Mouse (Mus musculus): ENCODE measurements around the gene Iqch. TPM values are rescaled to one million over a fixed set of nuclear protein-coding genes. Genes with fewer than 3 reads are reported as not detected.

The Iqch gene
- total RNA-seq, 2 experiments from 2014 or later, result 0.22 TPM; not detected in 1

GRCm38 (mm10) chr9:63612565-63613515 is 10.5 kb upstream of the Iqch start:
- DNase-seq (ENCODE audit: low spot score in 2 of 2), result no peak

GRCm38 (mm10) chr9:63611967-63612366 is 9.7 kb upstream of the Iqch start:
- DNase-seq (ENCODE audit: low spot score in 2 of 2), result no peak

GRCm38 (mm10) chr9:63610841-63611366 is 8.6 kb upstream of the Iqch start:
- peak in 1 of 2 experiments; percentile 34 for DNase-seq (ENCODE audit: low spot score in 2 of 2)

- DNase-seq (ENCODE audit: low spot score in 2 of 2), result no peak
Observed at GRCm38 (mm10) chr9:63610231-63610630, 7.9 kb upstream of the Iqch start.

- DNase-seq (ENCODE audit: low spot score in 2 of 2), result no peak
Observed at GRCm38 (mm10) chr9:63609776-63610175, 7.5 kb upstream of the Iqch start.

- DNase-seq (ENCODE audit: low spot score in 2 of 2), result no peak
Observed at GRCm38 (mm10) chr9:63609246-63609645, 7.0 kb upstream of the Iqch start.

GRCm38 (mm10) chr9:63608006-63608405 is 5.7 kb upstream of the Iqch start:
- DNase-seq (ENCODE audit: low spot score in 2 of 2), result no peak

- no peak for DNase-seq (ENCODE audit: low spot score in 2 of 2)
Observed at GRCm38 (mm10) chr9:63606594-63606993, 4.3 kb upstream of the Iqch start.

GRCm38 (mm10) chr9:63603849-63604248 is 1.6 kb upstream of the Iqch start:
- no peak for DNase-seq (ENCODE audit: low spot score in 2 of 2)

GRCm38 (mm10) chr9:63596660-63597059 is 5.6 kb downstream of the Iqch start:
- DNase-seq (ENCODE audit: low spot score in 2 of 2), result no peak

- peak in 1 of 2 experiments; percentile 27 for DNase-seq (ENCODE audit: low spot score in 2 of 2)
Observed at GRCm38 (mm10) chr9:63595652-63596051, 6.6 kb downstream of the Iqch start.

GRCm38 (mm10) chr9:63595032-63595431 is 7.3 kb downstream of the Iqch start:
- no peak for DNase-seq (ENCODE audit: low spot score in 2 of 2)

- DNase-seq (ENCODE audit: low spot score in 2 of 2), result no peak
Observed at GRCm38 (mm10) chr9:63591661-63592256, 10.5 kb downstream of the Iqch start.

GRCm38 (mm10) chr9:63590592-63590991 is 11.7 kb downstream of the Iqch start:
- no peak for DNase-seq (ENCODE audit: low spot score in 2 of 2)

GRCm38 (mm10) chr9:63589209-63589608 is 13.1 kb downstream of the Iqch start:
- no peak for DNase-seq (ENCODE audit: low spot score in 2 of 2)

GRCm38 (mm10) chr9:63585251-63585650 is 17.0 kb downstream of the Iqch start:
- no peak for DNase-seq (ENCODE audit: low spot score in 2 of 2)

GRCm38 (mm10) chr9:63581778-63582177 is 20.5 kb downstream of the Iqch start:
- DNase-seq (ENCODE audit: low spot score in 2 of 2), result no peak

GRCm38 (mm10) chr9:63580046-63580445 is 22.2 kb downstream of the Iqch start:
- DNase-seq (ENCODE audit: low spot score in 2 of 2), result no peak

- no peak for DNase-seq (ENCODE audit: low spot score in 2 of 2)
Observed at GRCm38 (mm10) chr9:63579644-63580043, 22.6 kb downstream of the Iqch start.

GRCm38 (mm10) chr9:63577469-63577868 is 24.8 kb downstream of the Iqch start:
- no peak for DNase-seq (ENCODE audit: low spot score in 2 of 2)

- no peak for DNase-seq (ENCODE audit: low spot score in 2 of 2)
Observed at GRCm38 (mm10) chr9:63572874-63573273, 29.4 kb downstream of the Iqch start.

GRCm38 (mm10) chr9:63571895-63572294 is 30.4 kb downstream of the Iqch start:
- DNase-seq (ENCODE audit: low spot score in 2 of 2), result no peak

All from layer of hippocampus, postnatal 10 days (tissue).